Mouse (Mus musculus): Measurements from ENCODE around the gene Shroom2. TPM values are rescaled to one million over a fixed set of nuclear protein-coding genes. Genes with fewer than 3 reads are reported as not detected.

Shroom2 gene
- total and polyA plus RNA-seq, 3 experiments: 3.5 to 10.7 (median 5.5) TPM

GRCm38 (mm10) chrX:152701679-152702078 lies 67.6 kb downstream of the Shroom2 start:
- DNase-seq: no peak

DNA sequence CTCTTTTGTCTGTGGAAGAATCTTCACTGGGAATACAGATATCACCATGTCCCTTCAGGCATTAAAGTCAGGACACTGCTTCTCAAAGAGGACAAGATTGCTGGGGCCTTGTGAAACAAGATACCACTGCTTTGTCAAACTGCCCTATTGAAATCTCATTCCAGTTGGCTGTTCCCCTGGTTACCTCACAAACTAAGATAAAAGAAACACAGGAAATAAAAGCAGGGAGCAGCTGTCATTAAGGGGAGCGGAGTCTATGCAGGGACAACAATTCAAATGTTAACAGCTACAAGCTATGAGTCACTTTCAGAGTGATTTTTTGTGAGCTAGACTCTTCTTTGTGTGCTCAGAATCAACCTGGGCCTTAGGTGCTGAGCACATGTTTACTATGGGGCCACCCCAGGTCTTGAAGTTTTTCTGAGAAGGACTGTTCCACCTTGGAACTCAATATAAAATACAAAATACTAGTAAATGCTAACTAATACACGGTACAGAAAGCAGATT lies 78.4 kb downstream of the Shroom2 start:
- no peak for DNase-seq

DNA sequence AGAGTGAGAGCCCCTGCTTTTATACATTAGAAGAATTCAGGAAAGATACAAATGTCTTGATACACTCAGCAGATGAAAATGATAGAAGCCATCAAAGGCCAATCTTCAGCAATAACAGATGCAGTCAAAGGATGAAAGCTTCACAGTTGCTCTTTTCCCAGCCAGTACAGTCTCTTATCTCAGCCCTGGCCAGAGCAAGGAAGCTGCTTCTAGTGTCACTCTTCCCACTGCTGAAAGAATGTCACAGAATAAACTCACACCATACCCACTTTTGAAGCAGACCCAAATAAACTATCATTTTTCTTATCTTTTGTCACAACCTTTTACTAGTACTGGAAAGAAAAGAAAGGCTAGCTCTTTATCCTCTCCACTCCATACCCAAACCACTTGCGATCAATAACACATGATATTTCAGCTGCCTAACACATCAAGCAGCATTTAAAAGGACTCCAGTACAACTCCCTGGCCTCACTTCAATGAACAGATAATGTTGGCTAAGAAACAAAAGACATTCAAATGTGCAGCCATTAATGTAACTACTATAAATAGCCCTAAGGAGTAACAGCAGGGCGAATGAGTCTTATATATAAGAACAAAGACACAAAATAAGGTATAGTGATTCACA lies 90.0 kb downstream of the Shroom2 start:
- DNase-seq: no peak

DNA sequence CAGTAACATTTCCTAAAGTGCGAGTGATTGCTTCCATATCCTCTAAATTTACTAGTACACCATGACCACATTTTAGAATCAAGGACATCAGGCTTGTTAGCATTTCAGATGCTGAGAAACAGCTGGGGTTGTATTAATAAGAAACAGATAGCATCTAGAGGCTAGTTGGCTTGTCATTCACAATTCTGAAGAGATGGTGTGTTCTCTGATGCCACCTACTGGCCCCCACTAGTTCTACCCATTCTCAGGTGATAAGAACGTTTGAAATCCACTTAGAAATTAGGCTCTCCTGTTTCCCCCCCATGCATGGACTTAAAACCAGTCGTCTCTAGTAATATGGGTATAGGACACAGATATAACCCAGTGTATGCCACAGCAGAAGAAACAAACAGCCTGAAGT lies 92.9 kb downstream of the Shroom2 start:
- DNase-seq: no peak

- DNase-seq: peak; percentile 7
Observed at GRCm38 (mm10) chrX:152673431-152673830, 95.8 kb downstream of the Shroom2 start.

DNA sequence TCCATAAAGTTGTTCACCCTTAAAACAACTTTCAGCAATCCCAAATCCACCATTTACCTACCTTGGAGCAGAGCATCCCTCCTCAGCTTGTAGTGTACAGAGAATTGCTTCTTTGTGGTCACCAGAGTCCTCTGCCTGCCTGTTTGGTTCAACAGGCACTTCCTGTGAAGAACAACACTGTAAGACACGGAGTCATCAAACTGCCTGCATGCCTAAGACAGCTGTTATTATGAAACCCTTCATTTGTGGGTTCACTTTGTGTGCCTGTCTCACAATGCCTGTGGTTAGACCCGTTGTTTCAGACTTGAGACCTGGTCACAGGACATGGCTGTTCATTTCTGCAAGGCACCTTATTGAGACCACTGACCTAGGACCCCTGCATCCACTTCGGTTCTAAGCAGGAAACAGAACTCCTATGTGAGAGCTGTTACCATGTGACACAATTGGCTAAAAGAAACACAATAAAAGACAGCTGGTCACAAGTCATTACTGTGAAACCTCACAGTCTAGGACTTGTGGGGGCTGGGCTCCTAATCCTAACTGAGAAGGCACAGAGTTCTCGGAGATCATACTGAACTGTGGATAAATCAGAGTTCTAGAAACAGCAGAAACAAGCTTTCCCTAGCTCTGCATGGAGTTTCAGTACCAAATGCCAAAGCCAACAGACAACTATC lies 111.8 kb downstream of the Shroom2 start:
- DNase-seq: no peak

DNA sequence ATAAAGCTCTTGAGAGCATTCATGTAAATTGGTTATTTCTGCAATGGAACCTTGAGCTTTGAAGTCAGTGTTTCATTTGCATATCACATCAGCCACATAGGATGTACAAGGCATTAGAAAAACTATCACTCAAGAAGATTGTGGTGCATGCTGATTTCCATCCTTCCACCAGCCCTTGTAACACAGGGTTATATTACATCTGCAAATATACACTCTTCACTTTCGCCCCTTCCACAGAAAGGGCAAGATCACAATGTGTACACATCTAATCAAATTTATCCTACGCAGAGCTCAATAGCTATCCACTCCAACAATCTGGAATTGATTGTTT lies 112.7 kb downstream of the Shroom2 start:
- no peak for DNase-seq

GRCm38 (mm10) chrX:152655796-152656608 lies 113.3 kb downstream of the Shroom2 start:
- DNase-seq: no peak

DNA sequence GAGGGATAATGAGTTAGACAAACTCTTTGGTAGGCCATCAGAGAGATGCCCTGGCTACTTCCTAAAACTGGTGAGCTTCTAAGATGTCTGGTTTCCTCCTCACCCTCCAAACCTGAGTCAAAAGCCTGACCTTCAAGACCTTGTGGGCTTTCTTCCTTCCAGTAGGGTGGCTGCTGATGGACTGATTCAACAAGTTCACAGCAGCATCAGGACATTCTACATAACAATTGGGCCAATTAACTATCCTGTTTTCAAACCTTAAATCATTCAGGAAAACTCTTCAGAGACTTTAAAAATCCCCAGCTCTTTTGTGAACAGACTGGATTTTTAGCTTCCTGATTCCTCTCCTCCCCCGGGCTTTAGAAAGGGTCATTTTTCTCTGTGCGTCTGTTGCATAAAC lies 116.6 kb downstream of the Shroom2 start:
- DNase-seq: no peak

GRCm38 (mm10) chrX:152644827-152645226 lies 124.4 kb downstream of the Shroom2 start:
- DNase-seq: no peak

- DNase-seq: no peak
Observed at GRCm38 (mm10) chrX:152643679-152644638, 125.3 kb downstream of the Shroom2 start.

DNA sequence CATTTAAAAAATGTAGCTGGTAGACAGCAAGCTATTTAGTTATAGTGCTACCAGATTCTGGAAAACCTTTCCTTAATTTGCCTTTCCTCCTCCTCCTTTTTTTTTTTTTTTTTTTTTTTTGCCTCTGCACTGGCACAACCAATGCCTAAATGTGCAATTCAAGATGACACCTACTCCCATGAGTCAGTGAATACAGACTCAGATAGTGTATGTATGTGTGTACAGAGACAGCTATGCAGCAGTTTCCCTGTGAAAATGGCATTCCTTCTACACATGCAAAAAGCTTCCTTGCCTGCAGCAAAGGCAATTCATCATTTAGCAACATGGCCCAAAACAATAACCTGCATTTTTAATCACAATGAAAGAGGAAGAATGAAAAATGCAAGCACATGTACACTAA lies 126.1 kb downstream of the Shroom2 start:
- no peak for DNase-seq

DNA sequence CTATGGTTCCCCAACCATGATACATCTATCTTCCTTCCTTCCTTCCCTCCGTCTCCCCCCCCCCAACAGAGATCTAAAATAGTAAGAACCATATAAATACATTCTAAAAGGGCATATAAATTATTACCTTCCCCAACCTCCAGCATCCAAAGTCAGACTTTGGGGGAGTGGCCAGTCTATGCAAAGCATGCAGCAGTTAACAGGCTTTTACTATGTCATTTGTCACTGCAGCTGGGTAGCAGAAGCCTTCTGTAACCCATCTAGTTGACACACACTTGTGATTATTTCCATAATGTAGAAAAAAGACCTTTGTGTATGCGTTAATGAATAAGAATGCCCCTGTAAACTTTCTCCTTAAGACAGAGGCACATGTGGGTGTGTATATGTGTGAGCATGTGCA lies 126.6 kb downstream of the Shroom2 start:
- no peak for DNase-seq

DNA sequence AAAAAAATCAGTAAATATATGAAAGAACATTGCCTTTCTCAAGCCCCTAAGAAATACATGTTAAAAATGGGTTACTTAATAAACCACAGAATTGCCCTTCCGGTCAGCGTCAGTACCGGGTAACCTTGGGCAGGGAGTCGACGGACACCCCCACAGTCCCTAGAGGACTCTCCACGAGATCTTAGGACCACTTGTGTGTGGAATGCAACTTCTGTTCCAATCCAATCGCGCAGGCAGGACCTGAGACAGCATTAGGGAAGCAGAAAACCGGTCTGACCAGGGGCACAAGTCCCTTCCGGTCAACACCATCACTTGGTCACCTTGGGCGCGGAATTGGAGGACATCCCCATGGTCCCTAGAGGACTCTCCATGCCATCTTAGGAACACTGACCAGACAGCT lies 133.9 kb downstream of the Shroom2 start:
- DNase-seq: no peak

- no peak for DNase-seq
Observed at GRCm38 (mm10) chrX:152621407-152621806, 147.9 kb downstream of the Shroom2 start.

- DNase-seq: peak; percentile 39
Observed at GRCm38 (mm10) chrX:152620917-152621316, 148.3 kb downstream of the Shroom2 start.

DNA sequence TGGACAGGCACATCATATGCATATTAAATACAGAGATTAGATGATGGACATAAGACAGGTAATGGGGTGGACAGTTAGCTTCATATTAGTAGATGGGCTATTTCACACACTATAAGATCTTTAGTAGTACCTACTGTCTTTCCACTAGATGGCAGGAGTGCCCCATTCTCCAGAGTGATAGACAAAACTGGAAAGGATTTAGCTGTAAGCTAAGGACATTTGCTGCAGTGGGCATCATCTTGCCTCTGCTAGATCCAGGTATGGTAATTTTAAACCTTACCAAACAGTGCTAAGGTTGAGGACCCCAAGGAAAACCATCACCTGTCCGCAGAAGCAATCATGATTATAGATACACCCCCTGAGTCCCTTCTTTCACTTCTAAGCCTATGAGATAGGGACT lies 150.8 kb downstream of the Shroom2 start:
- peak; percentile 26 for DNase-seq

GRCm38 (mm10) chrX:152563034-152563433 lies 206.2 kb downstream of the Shroom2 start, which contains the start of gene Cldn34a:
Cldn34a (plus strand) TSS chrX:152563334.
- no peak for DNase-seq

Data from adrenal gland, adult 2 months (tissue).